Mouse (Mus musculus): ENCODE results near the gene Sntb2.
"Not testable (repeated sequence)": the region's sequence is repeated elsewhere in the genome, so short reads cannot be mapped to it uniquely, and the experiment has no call there.

Gene Sntb2

DNA sequence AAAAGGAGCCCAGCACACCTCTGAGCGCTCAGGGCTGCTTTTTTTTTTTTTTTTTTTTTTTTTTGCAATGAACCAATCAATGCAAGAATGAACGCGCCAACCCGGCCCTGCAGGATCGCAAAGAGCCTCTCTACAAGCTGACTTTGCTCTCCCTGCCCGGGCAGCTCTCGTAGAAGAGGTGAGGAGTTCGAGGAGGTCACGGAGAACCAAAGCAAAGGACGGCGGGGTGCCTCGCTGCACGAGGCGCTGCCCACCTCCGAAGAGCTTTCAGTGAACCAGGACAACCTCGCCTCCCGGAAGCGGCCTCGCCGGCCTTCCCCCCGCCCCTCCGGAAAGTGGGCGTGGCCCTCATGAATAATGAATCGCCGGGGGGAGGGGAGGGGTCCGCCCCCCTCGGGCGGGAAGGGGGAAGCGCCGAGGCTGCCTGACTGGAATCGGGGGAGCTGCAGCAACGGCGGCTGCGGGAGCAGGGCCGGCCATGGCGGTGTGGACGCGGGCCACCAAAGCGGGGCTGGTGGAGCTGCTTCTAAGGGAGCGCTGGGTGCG, at the start of gene Sntb2:
Gene Sntb2, plus strand, starts transcription at position 427 of the 546 bp plus-strand sequence.
- peak; percentile 97 for DNase-seq (ENCODE audit: low read depth, low spot score)

DNA sequence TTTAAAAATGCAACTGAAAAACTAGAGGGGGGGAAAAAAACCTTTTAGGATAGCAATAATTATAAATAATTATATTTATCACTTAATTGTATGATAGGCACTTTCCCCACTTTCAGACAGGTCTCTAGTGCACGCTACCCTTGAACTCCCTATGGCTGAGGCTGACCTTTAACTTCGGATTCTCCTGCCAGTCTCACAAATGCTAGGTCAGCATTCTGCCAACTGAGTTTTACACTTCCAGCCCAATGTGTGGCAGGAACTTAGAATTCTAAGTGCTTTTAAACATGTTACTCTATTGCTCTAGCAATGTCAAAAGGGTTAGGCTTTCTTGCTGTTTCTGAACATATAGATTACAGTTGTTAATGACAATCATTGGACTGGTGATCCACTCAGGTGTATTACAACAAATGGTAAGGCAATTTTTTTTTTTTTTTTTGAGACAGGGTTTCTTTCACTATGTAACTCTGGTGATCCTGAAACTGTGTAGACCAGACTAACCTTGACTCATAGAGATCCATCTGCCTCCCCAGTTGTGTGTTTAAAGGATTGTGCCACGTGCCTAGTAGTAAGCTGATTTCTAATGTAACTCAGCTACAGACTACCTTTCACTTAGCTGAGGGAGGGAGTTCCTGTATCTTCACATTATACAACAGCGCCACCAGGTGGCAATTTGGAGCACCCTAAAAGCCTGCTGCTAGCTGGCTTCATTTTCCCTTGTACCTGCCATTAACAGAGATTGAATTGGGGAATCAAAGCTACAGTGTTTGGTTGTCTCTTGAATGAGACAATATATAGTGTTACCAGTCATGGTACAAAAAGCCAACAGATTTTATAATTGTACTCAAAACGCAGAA, 48.0 kb upstream of the Sntb2 start:
- DNase-seq (ENCODE audit: low read depth, low spot score): peak; percentile 88

DNA sequence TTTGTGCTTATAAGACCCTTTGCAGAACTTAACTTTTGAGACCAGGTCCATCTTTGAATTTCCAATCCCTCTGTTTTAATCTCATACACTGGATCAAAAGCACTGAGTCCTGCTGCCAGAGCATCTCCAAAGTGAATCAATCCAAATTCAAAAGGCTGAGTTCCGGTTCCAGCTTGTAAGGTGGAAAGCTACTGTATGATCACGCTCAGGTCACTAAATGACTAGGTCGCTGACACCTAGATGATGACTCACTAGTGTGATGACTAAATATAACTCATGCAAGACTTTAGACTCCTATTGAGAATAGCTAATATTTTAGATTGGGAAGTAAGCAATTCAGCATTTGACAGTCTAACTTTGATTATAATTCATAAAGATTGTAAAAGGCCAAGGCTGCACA, 46.7 kb upstream of the Sntb2 start:
- no peak for DNase-seq (ENCODE audit: low read depth, low spot score)

DNA sequence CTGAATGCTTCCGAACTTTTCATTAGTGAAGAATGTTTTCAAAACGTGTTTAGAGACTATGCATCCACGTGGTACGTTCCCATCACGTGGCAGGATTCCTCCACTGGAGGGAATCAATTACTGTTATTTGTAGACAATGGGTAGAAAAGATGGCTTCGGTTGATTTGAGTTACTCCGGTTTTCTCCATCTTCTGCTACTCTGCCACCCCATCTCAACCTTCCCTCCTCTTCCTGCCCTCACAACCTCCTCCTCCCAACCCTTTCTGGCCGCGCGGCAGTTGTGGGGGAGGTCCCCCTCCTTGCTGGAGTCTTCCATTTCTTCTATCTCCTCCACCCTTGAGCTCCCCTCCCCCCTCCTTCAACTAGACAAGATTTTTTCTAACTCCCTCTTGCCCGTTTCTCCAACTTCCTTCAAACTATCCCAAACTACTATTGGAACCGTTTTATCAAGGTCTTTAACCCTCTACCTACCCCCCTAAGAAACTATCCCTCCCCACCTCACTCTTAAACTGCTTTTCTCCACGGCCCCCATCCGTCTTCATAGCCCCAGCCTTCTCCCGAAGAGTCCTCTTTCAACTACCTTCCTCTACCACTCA, 43.2 kb upstream of the Sntb2 start:
- peak; percentile 83 for DNase-seq (ENCODE audit: low read depth, low spot score)

DNA sequence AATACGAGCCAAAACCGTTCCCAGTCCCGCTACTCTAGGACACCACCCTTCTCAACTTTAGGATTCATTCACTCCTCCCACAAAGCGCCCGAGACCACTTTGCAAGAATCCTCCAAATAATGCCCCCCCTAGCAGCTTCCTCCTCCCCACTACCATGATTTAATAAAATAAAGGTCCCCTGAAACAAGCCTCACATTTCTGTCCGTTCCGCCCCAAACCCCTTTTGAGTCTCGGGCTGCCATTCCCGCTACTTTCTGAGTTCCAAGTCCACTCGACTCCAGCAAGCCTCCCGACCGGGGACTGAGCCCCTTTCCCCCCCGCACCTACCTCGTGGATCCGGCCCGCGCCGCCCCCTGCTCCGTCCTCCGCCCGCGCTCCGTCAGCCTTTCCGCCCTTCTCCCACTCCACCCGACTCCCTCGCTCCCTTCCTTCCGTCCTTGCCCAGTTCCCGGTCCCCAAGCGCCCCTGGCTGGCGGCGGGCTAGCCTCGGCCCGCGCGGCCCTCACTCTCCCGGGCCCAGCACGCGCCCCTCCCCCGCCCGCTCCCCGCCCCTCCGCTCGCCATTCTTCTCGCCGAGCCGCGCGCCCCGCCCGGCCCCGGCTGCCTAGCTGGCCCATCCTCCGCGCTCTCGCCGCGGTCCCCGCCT, 42.6 kb upstream of the Sntb2 start:
- DNase-seq (ENCODE audit: low read depth, low spot score): peak; percentile 64

DNA sequence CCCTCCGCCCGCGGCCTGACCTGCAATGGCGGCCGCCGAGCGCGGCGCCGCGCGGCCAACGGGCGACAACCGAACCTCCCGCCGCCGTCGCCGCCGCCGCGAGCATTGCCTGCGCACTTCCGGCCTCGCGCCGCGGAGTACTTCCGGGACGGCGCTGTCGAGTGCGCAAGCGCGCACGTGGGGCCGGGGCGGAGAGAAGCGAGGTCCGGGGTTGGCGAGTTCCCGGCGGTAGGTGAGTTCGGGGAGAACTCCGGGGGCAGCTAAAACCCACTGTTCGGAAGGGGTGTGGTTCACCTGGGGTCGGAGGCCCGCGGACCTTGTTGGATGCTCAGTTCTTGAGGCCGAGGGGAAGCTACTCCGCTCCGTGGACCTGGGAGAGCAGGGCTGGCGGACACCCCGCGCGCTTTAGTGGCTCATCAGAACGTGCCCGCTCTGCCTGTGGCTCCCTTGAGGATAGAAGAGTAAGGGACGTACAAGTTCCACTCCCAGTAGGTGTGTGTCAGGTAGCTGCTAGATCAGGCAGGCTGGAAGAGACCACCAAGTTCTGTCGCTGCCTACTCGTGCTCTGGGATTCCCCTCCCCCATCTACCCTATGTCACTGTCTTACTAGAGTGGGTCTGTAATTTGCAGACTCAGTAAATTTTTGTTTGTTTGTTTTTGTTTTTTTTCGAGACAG, 41.9 kb upstream of the Sntb2 start, which contains the start of gene Utp4:
Gene Utp4, plus strand, starts transcription at position 156 of the 676 bp plus-strand sequence.
- peak; percentile 91 for DNase-seq (ENCODE audit: low read depth, low spot score)

DNA sequence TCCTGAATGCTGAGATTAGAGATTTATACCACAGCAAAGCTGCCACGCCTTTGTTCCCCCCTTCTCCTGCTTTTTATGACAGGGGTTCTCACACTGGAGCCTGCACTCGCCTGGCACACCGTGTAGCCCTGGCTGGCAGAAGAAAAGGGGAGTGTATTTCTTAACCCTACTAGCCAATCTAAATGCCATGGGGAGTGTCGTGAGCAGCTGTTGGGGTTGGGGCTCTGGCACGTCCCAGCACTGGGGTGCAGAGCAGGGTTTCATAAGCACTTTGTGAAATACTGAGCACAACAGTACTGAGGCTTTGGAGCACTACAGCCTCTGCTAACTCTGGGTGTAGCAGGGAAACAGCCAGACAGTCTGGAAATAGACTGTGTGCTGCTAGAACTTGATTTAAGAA, 36.1 kb upstream of the Sntb2 start:
- no peak for DNase-seq (ENCODE audit: low read depth, low spot score)

DNA sequence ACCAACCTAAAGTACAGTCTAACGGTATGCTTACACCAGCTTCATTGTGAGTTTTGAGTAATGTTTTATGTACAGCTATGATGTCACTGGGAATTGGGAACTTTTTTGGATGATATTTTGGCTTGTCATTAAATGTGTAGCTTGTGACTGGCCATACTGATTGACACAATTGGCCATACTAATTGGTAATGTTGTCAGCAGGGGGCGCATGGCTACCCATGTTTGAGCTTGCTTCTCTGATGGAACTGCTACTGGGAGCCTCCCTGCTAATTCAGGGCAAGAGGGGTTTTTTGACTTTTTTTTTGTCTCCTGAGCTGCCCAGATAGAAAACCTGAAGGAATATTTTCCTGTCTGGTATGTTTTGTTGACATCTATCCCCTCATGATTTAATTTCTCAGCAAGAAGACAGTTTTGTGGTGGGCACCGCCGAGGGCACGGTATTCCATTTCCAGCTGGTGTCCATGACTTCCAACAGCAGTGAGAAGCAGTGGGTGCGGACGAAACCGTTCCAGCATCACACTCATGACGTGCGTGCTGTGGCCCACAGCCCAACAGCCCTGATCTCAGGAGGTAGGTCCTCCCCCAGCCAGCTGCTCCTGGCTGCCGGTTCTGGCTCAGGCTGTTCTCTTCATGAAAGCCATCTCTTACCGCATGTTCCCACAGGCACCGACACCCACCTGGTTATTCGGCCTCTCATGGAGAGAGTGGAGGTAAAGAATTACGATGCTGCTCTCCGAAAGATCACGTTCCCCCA, 29.6 kb upstream of the Sntb2 start:
- DNase-seq (ENCODE audit: low read depth, low spot score): no peak

DNA sequence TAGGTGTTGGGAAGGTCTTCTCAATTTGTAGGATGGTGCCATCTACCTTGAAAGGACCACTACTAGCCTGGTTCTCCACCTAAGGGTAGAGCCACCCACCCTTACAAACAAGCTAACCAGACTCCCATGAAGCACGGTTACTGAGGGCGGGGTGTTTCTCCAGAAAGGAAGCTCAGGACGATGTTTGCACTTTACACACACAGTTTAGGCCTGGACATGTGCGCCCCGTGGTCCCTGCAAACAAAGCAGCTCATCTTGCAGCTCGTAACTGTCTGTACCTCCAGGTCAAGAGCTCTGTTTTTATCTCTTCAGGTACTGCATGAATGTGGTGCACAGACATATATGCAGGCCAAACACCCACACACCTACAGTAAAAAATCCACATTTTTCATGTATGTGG, 28.9 kb upstream of the Sntb2 start:
- DNase-seq (ENCODE audit: low read depth, low spot score): no peak

DNA sequence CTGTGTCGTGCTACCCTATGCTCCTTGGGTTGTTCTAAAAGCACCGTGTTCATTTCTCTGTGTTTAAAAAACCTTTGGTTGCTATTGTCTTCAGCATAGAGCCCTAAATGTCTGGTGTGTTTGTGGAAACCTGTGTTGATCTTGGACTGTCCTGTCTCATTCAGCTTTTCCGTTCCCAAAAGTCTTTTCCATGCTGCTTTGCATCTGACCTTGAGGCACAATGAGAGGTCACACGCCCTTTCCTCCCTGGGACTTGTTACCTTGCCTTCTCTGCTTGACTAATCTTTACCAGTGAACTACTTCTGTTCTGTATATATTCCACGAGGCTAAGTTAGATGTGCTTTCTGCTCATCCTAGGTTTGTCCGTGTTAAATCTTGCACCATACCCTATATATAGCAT, 28.1 kb upstream of the Sntb2 start:
- DNase-seq (ENCODE audit: low read depth, low spot score): peak; percentile 68

DNA sequence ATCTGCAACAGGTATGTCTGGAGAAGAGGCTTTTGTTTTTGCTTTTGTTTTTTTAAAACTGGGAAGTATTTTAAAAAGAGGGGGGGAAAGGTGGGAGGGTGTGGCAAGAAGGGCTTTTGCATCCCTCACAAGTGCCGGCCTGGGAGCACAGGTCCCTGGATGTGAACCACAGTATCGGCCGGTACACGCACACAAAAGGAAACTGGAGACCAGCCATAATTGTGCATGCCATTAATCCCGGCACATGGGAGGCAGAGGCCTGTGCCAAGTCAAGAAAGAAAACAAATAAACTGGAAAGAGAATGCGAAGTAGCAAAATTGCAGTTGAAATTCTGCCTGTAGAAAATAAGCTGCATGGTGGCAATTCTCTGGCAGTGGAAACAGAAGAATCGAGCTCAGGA, 27.3 kb upstream of the Sntb2 start:
- DNase-seq (ENCODE audit: low read depth, low spot score): no peak

DNA sequence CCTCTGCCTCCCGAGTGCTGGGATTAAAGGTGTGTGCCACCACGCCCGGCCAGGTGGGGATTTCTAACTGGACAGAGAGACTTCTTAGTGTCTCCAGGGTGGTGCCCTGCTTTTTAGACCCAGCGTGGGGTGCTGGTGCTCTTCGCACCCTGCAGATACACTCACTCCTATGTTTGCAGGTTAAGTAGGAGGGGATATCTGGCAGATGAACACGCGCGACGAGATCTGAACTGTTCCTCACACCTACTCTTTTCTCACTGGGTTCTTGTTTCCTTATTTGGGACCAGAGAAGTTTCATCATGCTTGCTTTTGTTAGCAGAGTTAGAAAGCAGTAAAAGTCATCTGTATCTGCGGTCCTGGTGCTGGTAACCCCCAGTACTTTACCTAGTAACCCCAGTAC, 21.9 kb upstream of the Sntb2 start:
- no peak for DNase-seq (ENCODE audit: low read depth, low spot score)

DNA sequence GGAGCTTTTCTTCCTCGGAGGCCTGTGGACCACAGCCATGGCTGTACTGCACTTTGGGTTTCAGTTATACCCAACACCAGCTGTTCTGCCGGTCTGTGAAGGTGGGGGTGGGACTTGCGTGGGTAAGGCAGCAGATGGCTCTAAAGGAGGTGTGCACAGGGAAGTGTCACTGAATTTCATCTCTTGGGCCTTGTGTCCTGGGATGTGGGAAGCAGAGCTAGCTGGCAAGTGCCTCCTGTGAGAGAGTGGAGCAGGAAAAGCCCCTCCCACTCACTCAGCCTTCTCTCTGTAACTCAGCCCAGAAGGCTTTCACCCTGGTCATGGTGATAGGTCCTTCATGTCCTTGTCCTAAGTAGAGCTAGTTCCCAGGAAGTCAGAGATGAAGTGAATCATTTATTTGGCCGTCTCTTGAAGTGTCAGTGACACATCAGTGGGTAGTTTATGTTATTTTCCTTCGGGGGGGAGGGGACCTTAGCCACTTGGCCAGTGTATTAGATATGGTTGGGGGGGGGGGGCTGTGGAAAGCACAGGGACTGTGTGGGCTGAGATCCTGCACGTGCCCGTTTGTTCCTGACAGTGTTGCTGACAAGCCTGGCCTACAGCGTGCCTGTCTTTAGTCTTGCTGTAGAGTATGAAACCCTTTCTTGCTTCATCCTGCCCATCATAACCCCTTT, 15.7 kb upstream of the Sntb2 start:
- DNase-seq (ENCODE audit: low read depth, low spot score): no peak

DNA sequence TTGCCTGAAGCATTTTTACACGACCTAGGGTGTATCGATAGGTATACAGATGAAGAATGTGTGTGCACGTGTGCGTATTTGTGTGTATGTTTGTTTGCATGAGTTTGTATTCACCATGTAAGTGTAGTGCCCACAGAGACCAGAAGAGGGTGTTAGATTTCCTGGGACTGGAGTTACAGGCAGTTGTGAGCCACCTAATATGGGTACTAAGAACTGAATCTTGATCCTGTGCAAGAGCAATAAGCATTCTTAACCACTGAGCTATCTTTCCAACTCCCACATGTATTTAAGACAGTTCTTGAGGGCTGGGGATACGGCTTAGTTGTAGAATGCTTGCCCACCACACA, 15.2 kb upstream of the Sntb2 start:
- peak; percentile 58 for DNase-seq (ENCODE audit: low read depth, low spot score)

DNA sequence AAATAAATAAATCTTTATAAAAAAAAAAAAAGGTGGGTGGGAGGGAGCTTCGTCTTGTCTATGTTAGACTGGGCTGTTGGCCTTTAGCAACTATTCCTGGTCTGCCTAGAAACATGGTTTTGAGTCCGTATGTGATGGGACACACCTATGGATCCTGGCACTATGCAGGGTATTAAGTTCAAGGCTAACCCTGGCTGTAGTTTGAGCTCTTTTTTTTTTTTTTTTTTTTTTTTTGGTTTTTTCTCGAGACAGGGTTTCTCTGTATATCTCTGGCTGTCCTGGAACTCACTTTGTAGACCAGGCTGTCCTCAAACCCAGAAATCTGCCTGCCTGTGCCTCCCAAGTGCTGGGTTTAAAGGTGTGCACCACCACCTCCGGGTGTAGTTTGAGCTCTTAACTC, 11.5 kb upstream of the Sntb2 start:
- DNase-seq (ENCODE audit: low read depth, low spot score): no peak

DNA sequence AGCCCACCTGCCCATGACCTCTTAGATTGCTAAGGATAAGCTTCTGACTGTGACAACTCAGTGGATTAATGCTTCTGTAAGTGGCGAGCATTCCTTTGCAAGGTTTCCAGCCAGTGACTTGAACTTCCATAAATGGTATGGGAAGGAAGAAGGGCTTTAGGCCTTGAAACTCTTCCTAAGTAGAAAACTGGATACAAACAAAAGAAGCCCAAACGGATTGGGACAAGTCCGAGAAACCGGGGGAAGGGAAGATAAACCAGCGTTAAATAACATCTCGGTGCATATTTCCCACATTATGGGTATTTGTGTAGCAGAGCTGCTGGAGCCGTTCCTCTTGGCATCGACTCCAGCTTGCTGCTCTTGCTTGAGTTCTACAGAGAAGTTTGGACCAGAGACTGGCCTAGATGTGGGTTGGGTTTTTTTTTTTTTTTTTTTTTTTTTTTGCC, 10.6 kb upstream of the Sntb2 start:
- DNase-seq (ENCODE audit: low read depth, low spot score): peak; percentile 68

DNA sequence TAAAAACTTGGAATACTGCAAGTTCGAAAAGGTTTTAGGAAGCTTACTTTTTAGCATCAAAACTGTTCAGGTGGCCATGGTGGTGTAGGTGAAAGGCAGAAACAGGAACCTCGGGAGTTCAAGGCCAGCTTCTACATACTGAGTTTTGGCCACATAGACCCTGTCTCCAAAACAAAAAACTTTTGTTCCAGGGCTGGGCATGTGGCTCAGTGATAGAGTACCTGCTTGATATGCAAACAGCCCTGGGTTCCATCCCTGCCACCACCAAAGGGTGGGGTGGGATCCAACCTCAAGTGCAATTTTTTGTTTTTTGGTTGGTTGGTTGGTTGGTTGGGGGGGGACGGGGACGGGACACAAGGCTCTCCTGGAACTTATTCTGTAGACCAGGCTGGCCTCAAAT, 10.1 kb upstream of the Sntb2 start:
- DNase-seq (ENCODE audit: low read depth, low spot score): peak; percentile 69

DNA sequence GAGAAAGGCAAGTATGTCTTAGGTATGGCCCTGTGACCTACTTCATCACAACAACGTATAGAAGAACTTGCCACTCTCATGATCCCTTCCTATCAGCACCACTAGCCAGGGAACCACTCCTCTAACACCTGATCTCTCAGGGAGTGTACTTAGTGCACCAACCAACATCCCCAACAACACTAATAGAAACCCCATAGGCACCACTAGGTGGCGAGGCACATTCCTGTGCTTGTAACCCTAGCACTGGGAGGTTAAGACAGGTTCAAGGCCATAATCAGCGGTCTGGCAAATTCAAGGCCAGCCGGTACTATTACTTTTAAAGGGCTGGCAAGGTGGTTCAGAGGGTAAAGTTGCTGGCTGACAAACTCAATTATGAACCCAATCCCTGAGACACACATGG, 8.3 kb upstream of the Sntb2 start:
- DNase-seq (ENCODE audit: low read depth, low spot score): peak; percentile 93

DNA sequence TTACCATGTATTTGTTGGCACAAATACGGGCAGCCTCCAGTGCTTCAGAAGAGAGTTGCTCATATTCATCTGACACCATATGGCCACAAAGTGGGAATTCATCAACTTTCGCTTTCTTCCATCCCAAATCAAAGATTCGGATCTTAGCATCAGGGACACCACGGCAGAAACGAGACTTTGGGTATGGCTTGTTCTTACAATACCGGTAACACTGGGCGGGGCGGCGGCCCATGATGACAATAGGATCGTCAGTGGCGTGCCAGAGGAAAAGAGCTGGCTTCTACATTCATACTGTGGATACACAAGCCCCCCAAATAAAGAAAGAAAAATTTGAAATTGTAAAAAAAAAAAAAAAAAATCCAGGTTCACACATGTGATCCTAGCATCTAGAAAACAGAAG, 7.4 kb upstream of the Sntb2 start:
- DNase-seq (ENCODE audit: low read depth, low spot score): not testable (repeated sequence)

DNA sequence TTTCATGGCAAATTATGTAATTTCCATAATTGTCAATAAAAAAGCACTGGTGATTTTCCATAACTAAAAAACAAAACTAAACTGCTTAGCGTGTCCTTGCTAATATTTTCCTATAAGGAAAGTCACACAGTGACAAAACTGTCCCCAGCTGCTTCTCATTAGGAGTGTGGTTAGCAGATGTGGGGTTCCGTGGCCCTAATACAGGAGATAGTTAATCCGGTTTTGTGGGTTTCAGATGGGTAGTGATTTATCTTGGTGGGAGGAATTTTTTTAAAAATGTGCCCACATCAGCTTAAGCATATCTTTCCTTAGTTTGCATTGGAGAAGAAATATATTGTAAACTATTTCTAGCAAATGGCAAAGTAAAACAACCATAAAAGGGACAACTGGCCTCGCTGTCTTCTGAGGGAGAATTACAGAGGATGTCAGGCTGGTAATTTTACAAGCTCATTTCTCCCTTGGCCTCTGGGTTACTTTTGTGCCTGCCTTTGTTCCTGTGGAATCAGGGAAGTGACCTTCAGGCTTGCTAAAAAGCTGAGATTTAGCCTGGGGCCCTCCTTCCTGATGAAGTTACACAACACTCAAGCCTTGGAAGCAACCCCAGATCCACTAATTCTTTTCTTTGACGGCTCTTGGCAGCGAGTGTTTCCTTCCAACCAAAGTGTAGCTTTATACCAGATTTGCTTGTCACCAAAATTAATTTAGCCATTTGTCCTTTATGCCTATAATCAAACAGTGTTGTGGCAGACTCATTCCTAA, 6.2 kb upstream of the Sntb2 start:
- DNase-seq (ENCODE audit: low read depth, low spot score): peak; percentile 74

Data from ES-CJ7 (cell line).